Mouse (Mus musculus): ENCODE measurements at regions not wholly inside any gene's neighbourhood (a gene's known extent, or its start where the extent isn't known, plus 50 kb on each side); places are given as distances from the start of the nearest gene placed in this dataset.
"Not testable (repeated sequence)": the region's sequence is repeated elsewhere in the genome, so short reads cannot be mapped to it uniquely, and the experiment has no call there.

- no peak overlapping the region for H3K4me3 ChIP-seq (ENCODE audit: low read depth, low read length)
- ATAC-seq (replicated peaks; ENCODE audit: low FRiP score, low TSS enrichment, low read depth) (no peak), DNase-seq (ENCODE audit: low spot score) (no peak)
- no peaks in the 10 kb centered on the region for H3K9me3 ChIP-seq (ENCODE audit: control insufficient read depth, low read length)
- no peak overlapping the region for H3K4me2 ChIP-seq (ENCODE audit: low read length)
- no peaks in the 10 kb centered on the region for H3K27me3 ChIP-seq (replicated peaks; ENCODE audit: control insufficient read depth, insufficient read depth, low read length)
- no peak overlapping the region for H3K9ac ChIP-seq (ENCODE audit: low read length)
- no peaks in the 10 kb centered on the region for H3K4me1 ChIP-seq (replicated peaks; ENCODE audit: control insufficient read depth, insufficient read depth, low read length)
- H3K27ac ChIP-seq (ENCODE audit: low read depth), result no peak overlapping the region
- 96% methylated on average over 11 of the region's 11 CpGs for WGBS
- H3K36me3 ChIP-seq (ENCODE audit: control insufficient read depth, insufficient read depth, low read length), result no peaks in the 10 kb centered on the region
Measured at GRCm38 (mm10) chr1:146420174-146420573, 74.4 kb upstream of the Brinp3 start.

DNA sequence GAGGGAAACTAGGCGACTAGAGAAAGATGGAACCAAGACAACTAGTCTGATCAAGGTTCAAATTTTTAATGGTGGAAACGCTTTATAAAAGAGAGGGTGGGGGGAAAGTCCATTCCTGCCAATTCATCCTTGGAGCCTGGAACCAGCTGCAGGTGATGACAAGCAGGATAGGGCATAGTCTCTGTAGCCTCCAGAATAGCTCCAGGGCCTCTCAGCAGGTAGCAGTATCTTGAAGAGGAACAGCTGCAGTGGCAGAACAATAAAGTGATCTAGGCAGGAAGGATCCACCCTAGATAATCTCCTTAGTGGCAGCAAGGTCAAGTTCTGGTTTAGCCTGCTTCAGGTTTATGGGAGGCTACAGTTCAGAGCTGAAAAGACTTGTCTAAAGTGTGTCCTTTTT is 67.7 kb upstream of the Brinp3 start:
- not testable (repeated sequence) for H3K4me2 ChIP-seq (ENCODE audit: low read length); H3K27me3 ChIP-seq (replicated peaks; ENCODE audit: control insufficient read depth, insufficient read depth, low read length); H3K4me1 ChIP-seq (replicated peaks; ENCODE audit: control insufficient read depth, insufficient read depth, low read length); H3K9ac ChIP-seq (ENCODE audit: low read length); H3K27ac ChIP-seq (ENCODE audit: low read depth); H3K9me3 ChIP-seq (ENCODE audit: control insufficient read depth, low read length); H3K4me3 ChIP-seq (ENCODE audit: low read depth, low read length); ATAC-seq (replicated peaks; ENCODE audit: low FRiP score, low TSS enrichment, low read depth); H3K36me3 ChIP-seq (ENCODE audit: control insufficient read depth, insufficient read depth, low read length); DNase-seq (ENCODE audit: low spot score)
- 73% methylated on average over 2 of the region's 2 CpGs for WGBS

- ATAC-seq (replicated peaks; ENCODE audit: low FRiP score, low TSS enrichment, low read depth), result peak; percentile 32; the same call in 1 of the 2 replicates
- Histone ChIP-seq H3K27ac (ENCODE audit: low read depth) (no peak overlapping the region), H3K4me3 (ENCODE audit: low read depth, low read length) (no peak overlapping the region), H3K36me3 (ENCODE audit: control insufficient read depth, insufficient read depth, low read length) (no peaks in the 10 kb centered on the region), H3K4me1 (replicated peaks; ENCODE audit: control insufficient read depth, insufficient read depth, low read length) (no peaks in the 10 kb centered on the region), H3K4me2 (ENCODE audit: low read length) (no peak overlapping the region), H3K9ac (ENCODE audit: low read length) (no peak overlapping the region), H3K9me3 (ENCODE audit: control insufficient read depth, low read length) (no peaks in the 10 kb centered on the region), H3K27me3 (replicated peaks; ENCODE audit: control insufficient read depth, insufficient read depth, low read length) (no peaks in the 10 kb centered on the region)
- no peak for DNase-seq (ENCODE audit: low spot score)
Measured at GRCm38 (mm10) chr1:146442576-146442975, 52.0 kb upstream of the Brinp3 start.
